Mouse (Mus musculus): ENCODE data around the gene Gm28230.

Gene Gm28230

DNA sequence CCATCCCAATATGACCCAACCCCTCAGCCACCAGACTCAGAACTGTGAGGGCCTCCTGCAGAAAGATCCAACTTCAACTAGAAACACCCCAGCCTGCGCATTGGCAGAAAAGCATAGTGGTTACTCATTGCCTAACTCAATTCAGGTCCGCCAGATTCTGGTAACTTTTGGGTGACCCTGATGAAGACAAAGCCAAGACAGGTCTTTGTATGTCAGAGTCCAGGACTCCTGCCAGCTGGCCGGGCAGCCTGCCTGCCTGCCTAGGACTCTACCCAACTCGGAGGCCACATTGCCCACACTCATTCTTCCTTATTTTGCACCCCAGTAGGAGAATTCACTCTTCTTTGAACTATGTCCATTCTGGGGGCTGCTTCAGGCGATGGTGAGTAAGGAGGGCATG, at the start of gene Gm28230:
Gene Gm28230 (plus strand): TSS at position 178 of the 400 bp plus-strand sequence.
- DNase-seq (ENCODE audit: low spot score): peak; percentile 44

DNA sequence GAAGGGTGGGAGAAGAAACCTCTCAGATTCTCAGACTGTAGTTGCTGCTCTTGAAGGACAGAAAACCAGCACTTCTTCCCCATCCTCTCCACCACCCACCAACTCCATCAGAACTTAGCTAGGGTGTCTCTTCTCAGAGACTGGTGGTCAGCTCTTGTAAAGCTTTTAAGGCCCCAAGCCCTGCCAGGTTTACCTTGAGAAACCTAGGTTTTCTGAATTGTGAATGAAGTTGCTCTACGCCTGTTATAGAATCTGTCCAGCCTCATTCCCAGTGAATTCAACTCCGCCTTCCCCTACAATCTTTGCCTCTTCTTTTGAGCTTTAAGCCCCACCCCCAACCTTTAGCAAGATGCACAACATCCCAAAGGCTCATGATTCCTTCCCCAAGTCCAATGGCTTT, 49.4 kb upstream of the Gm28230 start:
- no peak for DNase-seq (ENCODE audit: low spot score)

DNA sequence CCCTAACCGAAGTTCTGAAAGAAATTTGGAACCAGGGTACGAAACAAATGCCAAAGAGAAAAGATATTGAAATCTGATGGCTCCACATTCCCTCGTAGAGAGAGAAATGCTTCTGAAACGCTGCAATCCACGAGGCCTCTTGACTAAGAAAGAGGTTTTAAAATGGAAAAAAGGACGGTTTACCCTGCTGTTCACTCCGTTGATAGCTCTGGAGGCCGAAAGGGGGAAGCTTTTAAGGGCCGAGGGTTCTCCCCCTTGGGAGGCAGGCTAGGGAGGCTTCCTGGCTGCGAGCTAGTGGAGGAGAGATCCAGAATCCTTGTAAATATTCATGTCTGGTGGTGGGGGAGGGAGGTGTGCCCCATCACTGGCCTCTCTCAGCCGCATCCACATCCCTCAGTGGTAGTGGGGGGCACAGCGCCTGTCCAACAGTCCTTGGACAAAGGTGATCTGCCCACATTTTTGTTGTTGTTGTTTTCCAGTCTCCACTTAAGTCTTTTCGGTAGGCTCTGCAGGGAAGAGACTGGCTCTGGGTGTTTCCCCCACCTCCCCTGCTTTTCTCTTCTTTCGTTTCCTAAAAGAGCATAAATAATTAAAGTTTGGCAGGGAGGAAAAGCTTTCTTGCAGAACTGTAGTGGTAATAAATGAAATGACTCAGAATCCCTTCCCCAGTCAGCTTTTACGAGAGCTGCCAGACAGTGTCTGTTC, 47.5 kb upstream of the Gm28230 start, which contains the start of gene Hoxd11:
Gene Hoxd11 (plus strand): TSS at position 667 of the 705 bp plus-strand sequence.
- no peak for DNase-seq (ENCODE audit: low spot score)

DNA sequence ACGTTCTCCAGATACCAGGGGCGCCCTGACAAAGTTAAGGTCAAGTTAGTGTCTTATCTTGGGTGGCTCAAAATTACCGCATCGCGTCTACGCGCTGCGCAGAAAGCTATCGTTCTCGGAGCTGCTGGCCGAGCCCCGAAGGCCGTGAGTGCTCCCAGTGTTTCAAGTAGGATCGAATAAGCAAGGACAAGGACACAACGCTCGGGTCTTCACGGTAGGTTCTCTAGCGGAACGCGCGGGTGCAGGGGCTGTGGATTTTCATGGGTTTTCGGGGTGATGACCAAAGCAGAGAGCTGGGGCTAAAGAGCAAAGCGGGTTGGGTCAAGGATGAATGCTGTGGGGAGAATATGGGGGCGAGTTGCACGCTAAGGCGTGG, 46.9 kb upstream of the Gm28230 start:
- DNase-seq (ENCODE audit: low spot score): no peak

DNA sequence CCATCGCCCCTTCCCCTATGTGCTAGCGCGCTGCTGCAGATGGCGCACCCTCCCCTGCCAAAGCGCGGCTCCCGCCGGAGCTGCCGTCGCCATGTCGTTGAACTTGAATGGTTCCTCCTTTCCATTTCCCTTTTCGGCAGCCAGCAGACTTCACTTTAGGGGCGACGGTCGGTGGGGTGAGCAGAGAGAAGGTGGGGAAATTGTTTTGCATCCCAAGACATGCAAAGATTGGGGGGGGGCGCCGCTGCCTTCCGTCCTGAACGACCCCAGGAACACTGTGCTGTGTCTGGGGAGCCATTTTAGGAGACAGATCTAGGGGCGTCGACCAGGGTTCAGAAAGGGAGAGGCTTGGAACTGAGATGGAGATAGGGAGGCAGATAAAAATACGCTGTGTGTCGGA, 46.5 kb upstream of the Gm28230 start:
- DNase-seq (ENCODE audit: low spot score): no peak

DNA sequence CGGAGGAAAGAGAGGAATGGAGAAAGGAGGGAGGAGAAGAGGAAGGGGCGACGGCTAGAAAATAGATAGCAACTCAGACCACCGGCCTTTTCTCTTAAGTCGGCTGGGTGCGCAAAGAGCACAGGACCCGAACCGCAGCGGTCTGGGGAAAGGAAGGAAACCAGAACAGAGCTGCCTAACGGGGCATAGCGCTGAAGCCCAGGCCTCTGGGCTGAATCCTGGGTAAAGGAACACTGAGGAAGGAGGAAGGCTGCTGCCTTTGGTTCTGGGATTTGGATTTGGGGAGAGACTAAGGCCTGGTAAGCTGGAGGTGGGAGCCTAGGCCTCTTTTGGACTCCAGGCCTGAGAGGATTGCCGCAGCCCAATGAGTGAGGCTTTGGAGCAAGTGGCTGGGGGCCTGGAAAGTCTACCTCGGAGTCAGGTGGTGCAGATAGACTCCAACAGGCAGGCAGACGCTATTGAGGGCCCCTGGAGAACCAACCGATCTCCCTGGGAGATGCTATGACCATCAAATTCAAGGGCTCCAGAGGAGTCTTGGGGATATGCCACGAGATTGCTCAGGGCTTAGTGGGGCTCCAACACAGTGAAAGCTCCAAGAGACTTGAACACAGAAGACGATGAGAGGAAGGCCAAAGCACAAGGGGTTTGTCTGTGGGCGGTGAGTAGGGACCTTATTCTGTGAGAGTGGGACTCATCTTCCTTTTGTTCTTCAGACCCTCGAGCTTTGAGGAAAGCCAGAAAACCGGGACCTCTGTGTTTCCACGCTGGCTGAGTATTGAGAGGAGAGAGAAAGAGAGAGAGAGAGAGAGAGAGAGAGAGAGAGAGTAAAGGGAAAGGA, 45.7 kb upstream of the Gm28230 start:
- DNase-seq (ENCODE audit: low spot score): no peak

DNA sequence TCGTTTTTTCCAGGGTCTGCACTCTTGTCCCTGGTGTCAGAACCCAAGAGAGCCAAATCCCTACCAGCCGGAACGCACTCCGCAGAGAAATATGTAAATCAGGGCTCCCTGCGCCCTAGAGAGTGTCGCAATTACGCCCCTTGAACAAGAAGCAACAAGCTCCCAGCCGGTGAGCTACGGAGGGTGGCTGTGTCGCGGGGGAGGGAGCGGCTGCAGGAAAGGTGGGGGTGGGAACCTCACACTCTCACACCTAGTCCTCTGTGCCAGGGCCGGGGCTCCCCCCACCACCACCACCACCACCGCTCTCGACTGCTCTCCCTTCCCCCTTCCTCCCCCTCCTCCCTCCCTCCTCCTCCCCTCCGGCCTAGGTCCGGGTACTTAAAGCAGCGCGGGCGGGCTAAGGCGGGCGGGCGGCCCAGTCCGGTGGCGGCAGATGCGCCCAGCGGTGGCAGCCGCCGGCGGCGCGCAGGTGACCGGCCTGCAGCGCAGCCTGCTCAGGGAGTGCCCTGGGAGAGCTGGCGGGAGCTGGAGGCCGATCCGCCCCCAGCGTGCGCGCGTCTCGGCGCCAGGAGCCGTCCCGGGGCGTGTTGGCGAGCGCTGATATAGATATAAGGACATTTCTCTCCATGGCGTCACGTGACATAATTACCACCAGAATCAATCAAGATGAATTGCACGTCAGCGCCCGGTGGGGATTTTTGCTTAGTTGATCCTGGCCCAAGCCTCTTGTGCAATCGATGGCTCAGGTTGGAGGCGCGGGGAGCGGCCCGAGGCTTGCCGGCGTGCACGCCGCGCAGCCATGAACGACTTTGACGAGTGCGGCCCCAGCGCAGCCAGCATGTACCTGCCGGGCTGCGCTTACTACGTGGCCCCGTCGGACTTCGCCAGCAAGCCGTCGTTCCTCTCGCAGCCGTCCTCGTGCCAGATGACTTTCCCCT, 44.7 kb upstream of the Gm28230 start:
- DNase-seq (ENCODE audit: low spot score): no peak

DNA sequence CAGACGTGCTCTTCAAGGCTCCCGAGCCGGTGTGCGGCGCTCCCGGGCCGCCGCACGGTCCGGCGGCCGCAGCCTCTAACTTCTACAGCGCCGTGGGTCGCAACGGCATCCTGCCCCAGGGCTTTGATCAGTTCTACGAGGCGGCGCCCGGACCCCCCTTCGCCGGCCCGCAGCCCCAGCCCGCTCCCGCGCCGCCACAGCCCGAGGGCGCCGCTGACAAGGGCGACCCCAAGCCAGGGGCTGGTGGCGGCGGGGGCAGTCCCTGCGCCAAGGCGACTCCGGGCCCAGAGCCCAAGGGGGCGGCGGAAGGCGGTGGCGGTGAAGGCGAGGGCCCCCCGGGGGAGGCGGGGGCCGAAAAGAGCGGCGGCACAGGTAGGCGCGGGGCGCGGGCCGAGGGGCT, 43.7 kb upstream of the Gm28230 start:
- DNase-seq (ENCODE audit: low spot score): no peak

DNA sequence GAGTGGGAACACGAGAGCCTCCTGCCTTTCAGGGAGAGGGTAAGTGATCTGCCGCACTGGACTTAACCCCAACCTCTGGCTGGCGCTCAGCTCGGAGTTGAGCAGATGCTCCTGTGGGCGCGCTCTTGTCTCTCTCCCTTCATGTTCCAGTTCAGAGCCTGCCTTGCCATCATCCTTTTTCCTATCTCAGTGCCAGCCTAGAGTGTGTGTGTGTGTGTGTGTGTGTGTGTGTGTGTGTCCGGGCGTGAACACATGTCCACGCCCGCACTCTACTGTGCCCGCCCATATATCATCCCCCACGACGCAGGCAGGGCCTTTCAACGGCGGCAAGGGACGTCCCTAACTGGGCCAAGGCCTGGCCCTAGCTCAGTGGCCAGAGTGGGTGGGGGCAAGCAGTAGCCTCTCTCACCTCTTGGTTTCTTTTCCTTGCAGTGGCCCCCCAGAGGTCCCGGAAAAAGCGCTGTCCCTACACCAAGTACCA, 43.0 kb upstream of the Gm28230 start:
- no peak for DNase-seq (ENCODE audit: low spot score)

DNA sequence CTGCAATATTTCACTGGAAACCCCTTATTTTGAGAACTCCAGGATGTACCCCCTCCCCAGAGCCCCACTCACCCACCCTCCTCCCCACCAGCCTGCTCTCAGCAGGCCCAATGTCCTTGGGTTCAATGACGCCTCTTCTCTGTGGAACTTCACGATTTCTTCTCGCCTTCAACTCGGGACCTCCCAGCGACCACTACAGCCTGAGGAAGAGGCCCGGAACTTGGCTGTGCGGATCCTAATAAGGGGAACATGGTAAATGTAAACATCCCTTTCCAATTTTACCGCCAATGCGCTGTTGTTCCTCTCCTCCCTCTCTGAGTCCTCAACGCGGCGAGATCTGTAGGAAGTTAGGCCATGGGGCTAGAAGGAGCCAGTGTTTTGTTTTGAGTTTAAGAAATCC, 42.4 kb upstream of the Gm28230 start:
- DNase-seq (ENCODE audit: low spot score): no peak

DNA sequence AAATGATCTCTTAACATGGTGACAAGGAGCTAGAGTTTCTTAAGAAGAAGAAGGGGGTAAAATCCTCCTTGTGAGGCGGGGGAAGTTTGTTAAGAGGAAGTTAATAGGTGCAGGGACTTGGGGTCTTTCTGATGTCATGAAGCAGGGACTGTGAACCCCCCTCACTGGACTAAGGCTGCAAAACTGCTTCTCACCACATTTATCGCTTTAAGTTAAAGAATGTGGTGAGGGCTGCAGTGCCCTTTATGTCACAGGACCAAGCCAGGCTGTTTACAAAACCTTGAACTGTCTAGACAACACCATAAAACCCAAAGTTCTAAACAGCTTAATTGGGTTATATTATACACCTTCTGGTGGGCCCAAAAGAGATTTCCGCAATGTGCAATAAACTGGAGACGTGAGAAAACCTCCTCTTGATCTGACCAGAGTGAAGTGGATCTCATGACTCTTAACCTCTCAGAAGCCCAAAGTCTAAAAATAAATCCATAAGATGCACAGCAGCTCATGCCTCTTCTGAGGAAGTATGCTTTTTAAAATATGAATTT, 41.4 kb upstream of the Gm28230 start:
- DNase-seq (ENCODE audit: low spot score): no peak

DNA sequence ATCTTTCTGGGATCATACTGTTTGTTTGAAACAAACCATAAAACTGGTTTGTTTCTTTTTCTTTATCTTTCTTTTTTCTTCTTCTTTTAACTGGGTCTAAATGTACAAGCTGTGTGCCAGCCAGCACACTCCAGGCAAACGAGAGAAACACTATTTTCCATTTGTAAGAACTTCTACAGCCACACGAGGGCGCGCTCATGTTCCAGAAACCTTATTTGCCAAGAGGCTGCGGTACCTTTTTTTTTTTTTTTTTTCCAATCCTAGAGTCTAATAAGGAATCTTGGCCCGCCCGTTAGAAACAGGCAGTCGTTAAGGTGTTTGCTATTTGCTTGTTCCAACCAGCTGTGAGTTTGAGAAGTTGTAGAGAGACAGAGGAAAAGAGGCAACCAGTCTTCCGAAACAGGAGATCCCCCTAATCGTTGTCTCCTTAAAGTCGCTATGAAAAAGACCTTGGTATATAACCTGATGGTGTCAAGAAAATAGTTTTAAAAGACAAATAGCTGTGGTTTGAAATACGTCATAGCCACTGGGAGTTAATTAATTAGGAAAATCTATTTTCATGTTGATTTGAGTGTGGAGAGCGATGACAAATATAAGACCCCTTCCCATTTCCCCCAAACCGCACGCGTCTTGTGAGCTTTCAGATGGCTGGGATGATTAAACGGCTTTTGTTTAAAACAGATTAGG, 40.1 kb upstream of the Gm28230 start:
- peak; percentile 65 for DNase-seq (ENCODE audit: low spot score)

DNA sequence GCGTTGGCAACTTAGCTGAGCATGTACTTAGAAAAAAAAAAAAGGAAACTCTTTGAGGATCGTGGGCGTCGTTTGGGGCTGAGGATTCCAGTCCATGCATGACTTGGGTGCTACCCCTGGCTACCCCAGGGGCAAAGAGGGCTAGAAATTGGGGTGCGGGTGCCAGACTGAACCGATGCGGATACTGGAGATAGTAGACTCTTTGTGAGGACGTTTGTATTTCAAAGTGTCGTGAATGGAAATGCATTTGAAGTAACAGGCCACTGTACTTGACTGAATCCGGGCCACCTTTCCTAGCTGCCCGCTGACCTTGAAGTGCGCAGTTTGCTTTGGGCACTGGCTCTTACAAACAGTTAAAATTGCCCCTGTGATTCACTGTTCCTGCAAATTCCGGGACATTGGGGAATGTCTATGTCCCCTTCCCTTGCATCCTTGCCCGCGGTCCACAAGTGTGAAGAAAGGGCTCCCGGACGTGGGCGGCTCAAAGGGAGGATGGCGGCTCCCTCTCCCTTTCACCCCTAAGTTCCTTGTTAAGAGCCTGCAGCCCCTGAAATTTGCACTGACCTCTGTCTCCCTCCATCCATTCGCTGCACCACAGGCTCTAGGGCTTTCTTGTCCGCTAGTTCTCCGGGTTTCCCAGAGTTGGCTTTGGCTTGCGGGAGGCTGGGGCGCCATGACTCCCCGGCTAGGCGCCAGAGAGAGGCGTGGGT, 39.4 kb upstream of the Gm28230 start:
- DNase-seq (ENCODE audit: low spot score): no peak

DNA sequence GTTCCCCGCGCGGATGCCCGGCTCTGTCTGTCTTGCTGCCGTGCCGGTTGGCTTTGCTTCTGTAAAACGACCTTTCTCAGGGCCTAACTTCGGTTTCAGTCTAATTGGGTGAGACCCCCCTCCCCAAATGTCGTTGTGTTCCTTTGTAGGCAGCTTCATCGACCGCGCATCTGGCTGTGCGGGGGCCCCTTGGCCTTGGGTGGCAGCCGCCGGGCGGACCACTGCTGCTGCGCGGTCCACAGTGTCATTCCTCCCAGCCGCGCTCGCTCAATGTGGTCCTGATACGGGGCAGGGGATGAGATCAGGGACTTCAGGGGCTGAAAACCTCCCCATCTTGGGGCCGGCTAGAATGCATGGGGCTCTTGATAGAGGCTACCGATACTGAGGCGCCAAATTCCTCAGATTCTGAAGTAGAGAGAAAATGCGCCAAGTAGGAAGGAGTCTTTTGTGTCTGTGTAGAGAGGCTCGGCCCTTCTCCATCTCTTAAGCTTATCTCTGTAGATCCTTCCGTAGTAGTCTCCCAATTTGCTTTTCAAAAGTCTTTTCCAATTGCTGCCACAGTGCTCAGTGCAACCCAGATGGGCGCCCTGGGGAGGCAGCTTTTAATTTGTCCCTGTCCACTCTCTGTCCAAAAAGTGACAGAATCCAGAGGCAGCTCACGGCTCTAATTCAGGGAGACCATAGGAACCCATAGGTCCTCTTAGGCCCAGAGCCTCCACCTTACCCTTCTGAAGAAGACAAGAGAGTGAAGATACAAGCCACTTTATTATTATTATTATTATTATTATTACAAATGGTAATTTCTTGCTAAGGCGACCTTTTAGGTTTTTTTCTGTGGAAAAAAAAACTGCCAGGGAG, 38.6 kb upstream of the Gm28230 start:
- DNase-seq (ENCODE audit: low spot score): no peak

DNA sequence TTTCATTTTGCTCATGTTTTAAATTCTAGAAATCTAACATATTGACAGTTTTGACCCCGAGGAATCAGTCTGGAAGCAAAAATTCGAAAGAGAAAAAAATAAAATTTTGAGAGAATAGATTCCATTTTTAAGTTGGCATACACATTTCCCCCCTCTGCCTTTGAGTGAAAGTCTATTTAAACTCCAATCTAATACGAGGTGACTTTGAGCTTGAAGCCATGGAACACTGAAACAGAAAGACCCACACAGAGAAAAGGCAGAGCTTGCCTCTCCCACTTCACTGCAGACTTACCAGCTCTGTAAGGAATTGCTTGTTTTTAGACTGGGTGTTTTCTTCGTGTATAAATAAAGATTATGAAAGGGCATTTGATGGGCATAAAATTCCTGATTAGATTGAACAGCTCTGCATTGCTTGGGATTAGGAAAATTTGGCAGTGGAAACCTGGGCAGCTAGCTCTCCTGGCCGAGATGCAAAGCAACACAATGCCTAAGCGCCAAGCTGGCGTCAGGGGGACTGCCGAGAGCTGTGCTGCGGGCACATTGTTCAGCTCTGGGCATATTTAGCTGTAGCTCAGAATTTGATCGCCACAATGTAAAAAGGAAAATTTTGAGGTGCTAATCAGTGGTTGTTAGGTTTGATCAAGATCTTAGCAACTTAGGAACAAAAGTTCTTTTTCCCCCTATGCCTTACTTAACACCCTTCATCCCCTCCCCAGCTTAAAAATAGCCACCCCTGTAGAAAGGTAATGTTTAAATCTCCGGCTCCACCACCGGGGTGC, 37.5 kb upstream of the Gm28230 start:
- no peak for DNase-seq (ENCODE audit: low spot score)

DNA sequence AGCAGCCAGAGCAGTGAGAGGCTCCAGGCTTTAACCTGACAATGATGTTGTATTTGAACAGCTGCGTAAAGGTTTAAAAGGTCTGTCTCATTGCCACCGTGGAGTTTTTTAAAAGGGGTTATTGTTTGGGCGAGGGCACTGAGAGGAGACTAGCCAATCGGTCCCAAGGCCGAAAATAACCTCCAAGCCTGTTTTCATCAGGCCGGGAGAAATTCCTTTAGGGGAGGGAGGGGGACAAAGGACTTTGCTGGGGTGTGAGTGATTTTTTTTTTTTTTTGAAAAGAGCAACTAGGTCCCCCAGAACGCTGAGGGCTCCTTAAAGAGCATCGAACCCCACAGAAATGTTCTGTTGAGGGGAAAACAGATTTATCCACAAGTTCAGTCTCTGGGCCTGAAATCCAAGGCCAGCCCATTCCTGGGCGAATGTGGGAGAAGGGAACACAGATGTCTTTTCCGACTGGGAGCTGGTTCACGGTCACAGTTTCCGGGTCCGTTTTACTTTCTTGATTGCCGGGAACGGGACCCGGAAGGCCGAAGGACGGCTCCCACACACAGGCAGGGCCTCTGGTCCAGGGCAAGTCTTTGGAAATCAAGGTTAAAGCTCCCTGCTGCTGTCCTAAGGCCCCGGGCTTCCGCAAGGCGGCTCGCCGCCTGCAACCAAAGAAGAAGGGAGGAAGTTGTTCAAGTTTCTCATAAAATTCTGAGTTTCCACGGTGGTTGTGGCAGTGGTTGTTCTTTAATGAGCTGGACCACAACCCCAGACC, 36.8 kb upstream of the Gm28230 start:
- no peak for DNase-seq (ENCODE audit: low spot score)

DNA sequence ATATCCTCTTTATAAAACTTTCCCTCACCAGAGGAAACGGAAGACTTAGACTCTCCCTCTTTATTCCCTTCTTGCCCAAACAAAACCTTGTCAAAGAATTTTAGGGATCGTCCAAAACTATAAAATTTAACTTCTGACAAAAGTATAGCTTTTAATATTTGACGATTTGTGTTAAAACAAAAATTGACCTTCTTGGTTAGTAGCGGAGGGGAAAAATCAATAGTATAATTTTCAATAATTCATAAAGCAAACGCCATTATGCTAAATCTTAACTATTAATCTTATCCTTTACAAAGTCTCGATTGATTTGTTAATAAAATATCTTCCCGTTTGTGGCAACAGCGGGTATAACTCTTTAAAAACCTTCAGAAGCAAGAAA, 36.2 kb upstream of the Gm28230 start:
- no peak for DNase-seq (ENCODE audit: low spot score)
